Comparison of ENCODE assay signal across 31 mouse cellular contexts in genomic region chr3:14446015-14446414, GRCm38 (mm10). TPM values are rescaled to one million over a fixed set of nuclear protein-coding genes. Genes with fewer than 3 reads are reported as not detected.
A peak's percentile ranks its signal among the peaks of the same experiment; 100 is the strongest.
DNase-seq lines count a peak whose midpoint lies in the region; TF ChIP-seq lines count a peak whose summit lies in the region.
"Had no signal": no experiment of that assay in that cellular context is flagged by ENCODE, and none has a peak within 500 bp of the region (broad histone marks: within the 10 kb centered on the region; RNA-seq: fewer than 3 reads in every experiment).

No protein-coding gene starts in this region.

- no peak for TF ChIP-seq CTCF in ES-Bruce4 (IDR thresholded peaks at IDR 0.05; ENCODE audit: low read depth, low read length)

- H3K4me1 ChIP-seq in ES-Bruce4 (ENCODE audit: control insufficient read depth, insufficient read depth, low read length) (no peaks in the 10 kb centered on the region), ES-E14 (ENCODE audit: control insufficient read depth in 2 of 2, insufficient read depth in 2 of 2, low read length in 2 of 2, poor library complexity in 1 of 2) (peaks cover 0 to 2% of the 10 kb centered on the region in 2 experiments; a peak in 1 of 4 replicates)
- H3K4me1 ChIP-seq: embryonic facial prominence, embryonic 13.5 days; embryonic facial prominence, embryonic 15.5 days; forebrain, embryonic 10.5 days; forebrain, embryonic 12.5 days had no signal

- no peaks in the 10 kb centered on the region for H3K36me3 ChIP-seq in ES-Bruce4 (ENCODE audit: control insufficient read depth, insufficient read depth, low read length, poor library complexity, severe bottlenecking)
- H3K36me3 ChIP-seq in ES-E14 (ENCODE audit: control insufficient read depth, insufficient read depth, low read length, poor library complexity, severe bottlenecking) = no peaks in the 10 kb centered on the region
- H3K36me3 ChIP-seq: embryonic facial prominence, embryonic 13.5 days; embryonic facial prominence, embryonic 15.5 days; forebrain, embryonic 10.5 days; forebrain, embryonic 12.5 days had no signal

- TF ChIP-seq EP300 in ES-Bruce4 (IDR thresholded peaks at IDR 0.05; ENCODE audit: insufficient read depth, low read depth, low read length) = peak; percentile 82

- intact Hi-C loops in heart, postnatal 10 days (cut with DNase I) = no loop called here
- intact Hi-C loops in gastrocnemius, postnatal 36 days (cut with DNase I) = no loop called here

- peak overlapping the region; percentile 19 for H3K27ac ChIP-seq in ES-Bruce4 (ENCODE audit: insufficient read depth, low read length)
- peak overlapping the region; percentile 79 for H3K27ac ChIP-seq in ES-E14 (ENCODE audit: insufficient read depth, low read depth, low read length, poor library complexity, severe bottlenecking)
- H3K27ac ChIP-seq: embryonic facial prominence, embryonic 13.5 days; embryonic facial prominence, embryonic 15.5 days; forebrain, embryonic 10.5 days; forebrain, embryonic 12.5 days had no signal

- in situ Hi-C loops in ES-E14 (cut with MboI; ENCODE audit: low sequenced_read_pairs in 2 of 2, unreplicated experiment in 2 of 2) = no loop called here

- H3K9me3 ChIP-seq in ES-Bruce4 (replicated peaks; ENCODE audit: control insufficient read depth, insufficient read depth, low read length, poor library complexity, severe bottlenecking) (no peaks in the 10 kb centered on the region; the same call in 1 of the 2 replicates), ES-E14 (ENCODE audit: control insufficient read depth, insufficient read depth, low read depth, low read length) (no peaks in the 10 kb centered on the region)
- H3K9me3 ChIP-seq: embryonic facial prominence, embryonic 13.5 days; embryonic facial prominence, embryonic 15.5 days; forebrain, embryonic 10.5 days; forebrain, embryonic 12.5 days had no signal

- no peaks in the 10 kb centered on the region for H3K27me3 ChIP-seq in ES-Bruce4 (ENCODE audit: control insufficient read depth, insufficient read depth, low read length, poor library complexity, severe bottlenecking)
- H3K27me3 ChIP-seq: CH12.LX; embryonic facial prominence, embryonic 13.5 days; embryonic facial prominence, embryonic 15.5 days; forebrain, embryonic 12.5 days had no signal

- H3K4me3 ChIP-seq in ES-Bruce4 (ENCODE audit: low read depth, low read length) (no peak overlapping the region), ES-E14 (ENCODE audit: insufficient read depth in 1 of 2, low read depth in 1 of 2, low read length in 2 of 2, poor library complexity in 1 of 2, severe bottlenecking in 1 of 2) (no peak overlapping the region)
- H3K4me3 ChIP-seq: embryonic facial prominence, embryonic 13.5 days; embryonic facial prominence, embryonic 15.5 days; erythroblast, embryonic 14.5 days; forebrain, embryonic 10.5 days; forebrain, embryonic 12.5 days had no signal

- DNase-seq in heart, adult 11 months = peak; percentile 60
- DNase-seq in heart, postnatal 10 days = no peak
- DNase-seq in ES-E14 (ENCODE audit: low read depth, low spot score) (peak; percentile 36), ZHBTc4 (ENCODE audit: low read depth, low spot score) (peak; percentile 55)
- no peak for DNase-seq in gastrocnemius, postnatal 36 days
- DNase-seq in lung, adult 18-20 months = no peak
- DNase-seq: adrenal gland, adult 2 months; adrenal gland, postnatal 10 days; adrenal gland, postnatal 25 days; B cell, adult 2 months; cerebellum, adult 11 months; cerebellum, adult 18-20 months; cerebellum, adult 8-10 months; cerebellum, adult 9-11 months; cerebellum, postnatal 14 days; cerebellum, postnatal 36 days; embryo, embryonic 11 days had no signal

- no peak for TF ChIP-seq POLR2A in ES-Bruce4 (IDR thresholded peaks at IDR 0.05; ENCODE audit: insufficient read depth, low read length)

- no peak overlapping the region for H3K9ac ChIP-seq in ES-Bruce4 (ENCODE audit: low read depth, poor library complexity, severe bottlenecking)
- H3K9ac ChIP-seq in ES-E14 (ENCODE audit: insufficient read depth, low read depth, low read length, poor library complexity, severe bottlenecking) = no peak overlapping the region
- H3K9ac ChIP-seq: embryonic facial prominence, embryonic 13.5 days; embryonic facial prominence, embryonic 15.5 days; forebrain, embryonic 12.5 days had no signal

TF ChIP-seq in ES-E14, 5 proteins besides CTCF, POLR2A, EP300 and RAD21:
- TF ChIP-seq MAFK (IDR thresholded peaks at IDR 0.05; ENCODE audit: insufficient read depth, low read depth, low read length) = no peak
- TF ChIP-seq ZC3H11A (IDR thresholded peaks at IDR 0.05; ENCODE audit: borderline replicate concordance, low read depth, low read length) = no peak
- TF ChIP-seq CHD2 (IDR thresholded peaks at IDR 0.05; ENCODE audit: low read depth, low read length) = no peak
- no peak for TF ChIP-seq HCFC1 (IDR thresholded peaks at IDR 0.05; ENCODE audit: borderline replicate concordance, insufficient read depth, low read length)
- no peak for TF ChIP-seq ZNF384 (IDR thresholded peaks at IDR 0.05; ENCODE audit: low read depth, low read length)

RNA-seq across cellular contexts. Expression of gene Slc7a12, which starts 34.5 kb away (rescaled TPM):
- not detected for total RNA-seq in heart, postnatal 10 days (2021)
- not detected in 2 replicates for polyA plus RNA-seq in ES-Bruce4 (2011; ENCODE audit: insufficient read depth, insufficient read length, low read depth, missing spikeins)
- not detected in 2 replicates for total RNA-seq in ES-E14 (2012; rRNA removed)
- total RNA-seq in gastrocnemius, postnatal 36 days (2021) = not detected
- total RNA-seq: adrenal gland, adult 2 months; adrenal gland, postnatal 10 days; adrenal gland, postnatal 25 days; CH12.LX; common myeloid progenitor, adult 5-6 weeks; MEL had no signal
- polyA plus RNA-seq: adrenal gland, adult 2 months; brain, embryonic 14.5 days; CD4-positive, CD25-positive, alpha-beta regulatory T cell, adult 4 months; embryonic facial prominence, embryonic 11.5 days; embryonic facial prominence, embryonic 13.5 days; embryonic facial prominence, embryonic 15.5 days; erythroblast, embryonic 14.5 days; forebrain, embryonic 10.5 days; forebrain, embryonic 12.5 days; forebrain, embryonic 14.5 days; forebrain, embryonic 16.5 days had no signal

Comparison
In these comparisons a context has a peak if more than half of its experiments do, and no peak if none do; other contexts are left out.
1. DNase-seq: peak in heart, adult 11 months (single experiment), ES-E14 (single experiment) and ZHBTc4 (single experiment); none in heart, postnatal 10 days (0 of 2), gastrocnemius, postnatal 36 days (0 of 2) and lung, adult 18-20 months (0 of 2).